Mouse (Mus musculus): ENCODE results near the gene Ankrd33b.

DNA sequence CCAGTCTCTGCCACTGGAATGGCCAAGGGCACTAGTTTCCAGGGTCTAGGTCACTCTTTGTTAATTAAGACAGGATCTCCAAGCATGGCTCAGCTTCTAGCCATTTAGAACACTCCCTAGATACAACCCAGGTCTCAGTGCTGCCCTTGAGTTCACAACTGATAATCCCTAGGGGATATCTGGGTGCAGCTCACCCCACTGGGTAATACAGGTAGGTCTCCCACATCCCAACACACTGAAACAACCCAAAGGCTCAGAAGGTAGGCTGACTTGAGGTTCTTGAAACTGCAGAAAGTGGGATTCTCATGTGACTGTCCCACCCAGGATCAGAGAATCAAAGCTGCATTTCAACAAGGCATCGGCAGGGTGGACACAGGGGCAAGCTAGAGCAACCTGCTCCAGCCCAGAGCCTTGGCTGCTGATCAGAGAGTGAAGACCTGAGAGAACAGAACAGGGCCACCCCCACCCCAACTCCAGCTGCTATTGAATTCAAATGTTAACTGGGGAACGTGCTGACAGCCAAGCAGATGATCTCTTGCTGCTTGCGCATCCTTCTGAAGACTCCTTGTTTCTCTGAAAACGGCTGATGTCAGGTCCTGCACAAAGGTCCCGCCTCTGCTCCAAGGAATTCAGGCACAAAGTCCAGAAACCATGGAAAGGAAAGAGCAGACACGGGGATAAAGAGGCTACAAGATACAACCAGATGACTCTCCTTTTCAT, 46.8 kb upstream of the Ankrd33b start:
- TF ChIP-seq CTCF (IDR thresholded peaks at IDR 0.05; ENCODE audit: borderline replicate concordance, control insufficient read depth, extremely low read depth, insufficient read depth, low read length, poor library complexity) (no peak), POLR2A (IDR thresholded peaks at IDR 0.05; ENCODE audit: control insufficient read depth, extremely low read depth, insufficient read depth, low read length, poor library complexity) (no peak)
